Mouse (Mus musculus) urinary bladder, postnatal 14 days (tissue): Measurements from ENCODE around the gene Irf7.

Experiments used
- DNase-seq: peaks from one replicate; pipeline ENCODE4 v3.0.0; 2021; ENCODE audit warnings: low spot score

Irf7 gene

DNA sequence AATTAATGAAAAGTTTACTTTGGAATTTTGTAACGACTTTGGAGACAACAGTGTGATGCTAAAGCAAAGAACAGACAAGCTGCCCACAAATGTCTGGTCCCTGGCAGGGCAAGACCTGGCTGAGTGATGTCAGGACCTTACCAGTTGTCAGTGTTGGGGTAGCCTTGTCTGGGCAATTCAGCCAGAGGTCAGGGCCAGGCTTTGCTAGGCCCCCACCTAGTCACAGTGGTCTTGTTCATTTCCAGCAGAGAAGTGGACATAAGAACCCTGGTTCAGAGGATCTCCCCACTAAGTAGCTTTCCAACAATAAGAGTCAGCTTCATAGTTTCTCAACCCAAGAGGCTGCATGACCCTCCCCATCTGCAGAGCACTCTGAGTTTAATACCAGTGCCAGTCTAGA is 45.9 kb downstream of the Irf7 start:
- no peak for DNase-seq

DNA sequence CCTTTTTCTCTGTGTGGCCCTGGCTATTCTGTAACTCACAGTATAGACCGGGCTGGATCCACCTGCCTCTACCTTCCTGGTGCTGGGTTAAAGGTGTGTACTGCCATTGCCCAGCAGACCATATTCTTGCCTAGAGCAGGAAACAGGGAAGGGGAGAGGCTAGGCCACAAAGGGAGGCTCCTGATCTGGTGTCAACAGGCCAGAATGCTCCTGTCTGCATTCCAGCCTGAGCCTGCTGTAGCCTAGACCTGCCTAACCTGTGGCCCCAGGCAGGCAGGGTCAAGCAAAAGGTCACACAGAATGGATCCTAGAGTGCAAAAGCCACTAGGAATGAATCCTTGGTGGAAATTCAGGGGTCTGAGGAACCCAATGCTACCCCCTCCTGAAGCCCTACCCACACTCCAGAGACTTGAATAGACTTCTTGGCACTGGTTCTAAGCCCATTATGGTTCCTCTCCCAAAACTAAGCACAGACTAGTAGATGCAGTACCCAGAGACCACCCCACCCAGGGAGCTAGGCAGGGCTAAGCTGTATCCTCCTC is 46.7 kb downstream of the Irf7 start:
- no peak for DNase-seq

GRCm38 (mm10) chr7:141218557-141219133 is 47.6 kb downstream of the Irf7 start:
- DNase-seq = peak; percentile 74

- no peak for DNase-seq
Observed at GRCm38 (mm10) chr7:141218141-141218540, 48.1 kb downstream of the Irf7 start.

GRCm38 (mm10) chr7:141217343-141218013 is 48.8 kb downstream of the Irf7 start:
- DNase-seq = no peak

DNA sequence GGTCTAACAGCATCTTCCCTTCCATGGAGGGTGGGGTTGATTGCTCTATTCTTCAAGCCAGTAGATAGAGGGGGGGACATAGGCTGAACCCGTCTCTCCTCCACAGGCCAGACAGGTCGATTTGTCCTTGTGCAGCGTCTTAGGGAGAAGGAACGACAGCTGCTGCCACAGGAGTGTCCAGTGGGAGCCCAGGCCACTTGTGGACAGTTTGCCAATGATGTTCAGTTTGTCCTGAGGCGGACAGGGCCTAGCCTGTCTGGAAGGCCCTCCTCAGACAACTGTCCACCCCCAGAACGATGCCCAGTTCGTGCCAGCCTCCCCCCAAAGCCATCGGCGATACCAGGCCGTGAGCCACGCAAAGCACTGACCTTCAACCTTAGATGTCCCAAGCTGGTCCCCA is 49.4 kb downstream of the Irf7 start:
- no peak for DNase-seq

DNA sequence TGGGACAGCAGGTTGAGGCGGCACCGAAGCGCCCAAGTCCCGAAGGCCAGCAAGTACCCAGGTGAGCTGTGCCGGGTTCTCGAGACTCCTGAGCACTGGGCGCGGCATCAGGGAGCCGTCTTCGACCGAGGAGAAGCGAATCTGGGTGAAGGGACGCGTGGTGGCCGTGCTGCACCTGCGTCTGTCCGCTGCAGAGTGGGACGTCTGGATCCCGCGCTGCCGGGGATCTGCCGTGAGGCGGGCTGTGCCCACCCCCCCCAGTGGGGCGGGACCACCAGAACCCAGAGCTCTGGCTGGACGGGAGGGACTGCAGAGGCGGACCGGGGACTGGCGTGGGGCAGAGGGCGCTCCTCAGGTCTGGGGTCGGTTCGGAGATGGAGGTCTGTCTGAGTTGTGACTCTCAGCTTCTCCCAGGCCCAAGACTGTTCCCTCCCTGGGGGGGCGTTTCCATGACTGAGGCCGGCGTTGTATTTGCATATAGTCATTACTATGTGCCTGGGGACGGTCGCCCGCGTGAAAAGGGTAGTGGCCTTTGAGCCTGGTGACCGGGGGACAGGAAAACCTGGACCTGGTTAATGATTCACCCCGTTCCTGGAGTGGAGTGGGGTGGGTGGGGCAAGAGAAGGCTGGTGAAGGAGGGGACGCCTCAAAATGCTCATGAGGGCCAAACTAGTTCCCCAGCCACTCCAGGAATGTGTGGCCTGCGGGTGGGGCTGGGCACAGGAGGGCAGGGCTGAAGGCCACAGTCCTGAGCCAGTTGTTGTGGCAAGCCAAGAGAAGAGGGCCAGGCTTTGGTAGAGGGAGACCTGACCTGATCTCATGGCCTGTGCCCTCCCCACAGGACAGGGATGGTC is 50.2 kb downstream of the Irf7 start:
- DNase-seq = peak; percentile 89

- peak; percentile 97 for DNase-seq
Observed at GRCm38 (mm10) chr7:141215101-141215879, 51.0 kb downstream of the Irf7 start, which contains the start of gene Rassf7. Rassf7 (plus strand) TSS chr7:141215860.

GRCm38 (mm10) chr7:141214310-141214709 is 52.0 kb downstream of the Irf7 start:
- DNase-seq = no peak

GRCm38 (mm10) chr7:141213605-141214235 is 52.6 kb downstream of the Irf7 start, which contains the start of gene Lmntd2:
Lmntd2 (minus strand) TSS chr7:141214080.
- no peak for DNase-seq

- no peak for DNase-seq
Observed at GRCm38 (mm10) chr7:141213133-141213532, 53.1 kb downstream of the Irf7 start.
